Mouse (Mus musculus) CH12.LX (cell line): ENCODE results near the gene Msi1. TPM values are rescaled to one million over a fixed set of nuclear protein-coding genes. Genes with fewer than 3 reads are reported as not detected.
A peak's percentile ranks its signal among the peaks of the same experiment; 100 is the strongest.

Experiments
- DNase-seq: peaks from one replicate; pipeline ENCODE4 v3.0.0-alpha.2; 2013; ENCODE audit errors: extremely low read depth
- H3K27ac ChIP-seq: 2 replicates; pipeline ENCODE4 v1.5.1; 2012; ENCODE audit warnings: low read depth, mild to moderate bottlenecking, control low read depth, moderate library complexity; ENCODE audit not compliant: insufficient read depth
- H3K27me3 ChIP-seq: replicated peaks from 2 replicates; pipeline ENCODE3; 2012; ENCODE audit warnings: inconsistent platforms
- H3K36me3 ChIP-seq, 2 experiments: replicated peaks in 1 of 2; 2 replicates each; pipeline versions ENCODE3 to v1.6.1; 2012; ENCODE audit warnings: inconsistent platforms in 1 of 2, low read length in 1 of 2, mild to moderate bottlenecking in 1 of 2, mixed read lengths in 1 of 2, moderate library complexity in 1 of 2; ENCODE audit not compliant: control insufficient read depth in 1 of 2, insufficient read depth in 1 of 2
- H3K4me1 ChIP-seq, 2 experiments: 2 replicates each; pipeline ENCODE4 v1.6.1; 2012; ENCODE audit warnings: inconsistent platforms in 1 of 2, moderate library complexity in 1 of 2; ENCODE audit not compliant: insufficient read depth in 2 of 2, control insufficient read depth in 1 of 2
- H3K4me2 ChIP-seq: 2 replicates; pipeline ENCODE4 v1.6.1; 2012; ENCODE audit warnings: low read depth, mild to moderate bottlenecking, control low read depth; ENCODE audit not compliant: poor library complexity, insufficient read depth, severe bottlenecking
- H3K4me3 ChIP-seq, 3 experiments: fragments of 150-350 bp in 1 of 3; sonication (generic) in 1 of 3; replicated peaks in 1 of 3; 2 replicates each; pipeline versions ENCODE3 to v1.5.1; 2011 to 2012; ENCODE audit warnings: low read depth in 2 of 3, low read length in 2 of 3, mild to moderate bottlenecking in 2 of 3, moderate library complexity in 2 of 3, control low read depth in 1 of 3, improper control_type of control experiment in 1 of 3, inconsistent platforms in 1 of 3, mixed read lengths in 1 of 3; ENCODE audit not compliant: poor library complexity in 1 of 3
- H3K79me2 ChIP-seq: replicated peaks from 2 replicates; pipeline ENCODE4 v1.6.1; 2012; ENCODE audit warnings: mild to moderate bottlenecking, moderate library complexity; ENCODE audit not compliant: control insufficient read depth, poor library complexity, insufficient read depth, severe bottlenecking; ENCODE audit errors: extremely low read depth
- H3K9ac ChIP-seq: 2 replicates; pipeline ENCODE4 v1.6.1; 2012; ENCODE audit warnings: low read depth, mild to moderate bottlenecking, control low read depth, moderate library complexity; ENCODE audit not compliant: insufficient read depth
- H3K9me3 ChIP-seq: replicated peaks from 2 replicates; pipeline ENCODE3; 2012; ENCODE audit warnings: low read length, inconsistent platforms, mixed read lengths
- BHLHE40 ChIP-seq: IDR thresholded peaks from 2 replicates; pipeline ENCODE4 v1.6.1; 2011; ENCODE audit warnings: mild to moderate bottlenecking, low read depth, low read length, improper control_type of control experiment
- CHD1 ChIP-seq: IDR thresholded peaks from 2 replicates; pipeline ENCODE4 v1.6.1; 2012; ENCODE audit warnings: low read depth, low read length, improper control_type of control experiment, inconsistent platforms
- CHD2 ChIP-seq: IDR thresholded peaks from 2 replicates; pipeline ENCODE4 v1.6.1; 2011; ENCODE audit warnings: low read length, improper control_type of control experiment
- CTCF ChIP-seq, 2 experiments: IDR thresholded peaks in 1 of 2; conservative IDR thresholded peaks in 1 of 2; 2 replicates each; pipeline ENCODE4 v1.5.1; 2011 to 2012; ENCODE audit warnings: low read depth in 2 of 2, low read length in 2 of 2, improper control_type of control experiment in 1 of 2, inconsistent platforms in 1 of 2, mild to moderate bottlenecking in 1 of 2, moderate library complexity in 1 of 2
- E2F4 ChIP-seq: IDR thresholded peaks from 2 replicates; pipeline ENCODE4 v1.6.1; 2011; ENCODE audit warnings: low read depth, low read length, improper control_type of control experiment; ENCODE audit not compliant: insufficient replicate concordance
- ELF1 ChIP-seq: IDR thresholded peaks from 2 replicates; pipeline ENCODE4 v1.6.1; 2014; ENCODE audit warnings: low read depth, mild to moderate bottlenecking, inconsistent platforms, low read length, improper control_type of control experiment
- EP300 ChIP-seq: IDR thresholded peaks from 2 replicates; pipeline ENCODE4 v1.6.1; 2011; ENCODE audit warnings: low read length, improper control_type of control experiment
- HCFC1 ChIP-seq: IDR thresholded peaks from 2 replicates; pipeline ENCODE4 v1.6.1; 2012; ENCODE audit warnings: low read depth, mild to moderate bottlenecking, inconsistent platforms, low read length, improper control_type of control experiment
- JUN ChIP-seq: IDR thresholded peaks from 2 replicates; pipeline ENCODE4 v1.6.1; 2011; ENCODE audit warnings: low read depth, mild to moderate bottlenecking, low read length, improper control_type of control experiment, moderate library complexity; ENCODE audit not compliant: insufficient read depth
- KAT2A ChIP-seq: IDR thresholded peaks from 2 replicates; pipeline ENCODE4 v1.6.1; 2012; ENCODE audit warnings: low read length, improper control_type of control experiment, inconsistent platforms; ENCODE audit not compliant: insufficient replicate concordance
- MAX ChIP-seq: IDR thresholded peaks from 2 replicates; pipeline ENCODE4 v1.6.1; 2011; ENCODE audit warnings: low read length, improper control_type of control experiment
- MAZ ChIP-seq: IDR thresholded peaks from 2 replicates; pipeline ENCODE4 v1.6.1; 2012; ENCODE audit warnings: low read depth, mild to moderate bottlenecking, inconsistent platforms, low read length, improper control_type of control experiment, moderate library complexity
- NELFE ChIP-seq: IDR thresholded peaks from 2 replicates; pipeline ENCODE4 v1.6.1; 2011; ENCODE audit warnings: low read depth, low read length, improper control_type of control experiment
- NRF1 ChIP-seq: IDR thresholded peaks from 2 replicates; pipeline ENCODE4 v1.6.1; 2014; ENCODE audit warnings: low read depth, mild to moderate bottlenecking, inconsistent platforms, low read length, improper control_type of control experiment, moderate library complexity
- PAX5 ChIP-seq: IDR thresholded peaks from 2 replicates; pipeline ENCODE4 v1.6.1; 2012; ENCODE audit warnings: low read length, inconsistent platforms, mixed read lengths
- POLR2A ChIP-seq: IDR thresholded peaks from 2 replicates; pipeline ENCODE4 v1.6.1; 2011; ENCODE audit warnings: low read depth, mild to moderate bottlenecking, improper control_type of control experiment, low read length
- RAD21 ChIP-seq: IDR thresholded peaks from 2 replicates; pipeline ENCODE4 v1.6.1; 2011; ENCODE audit warnings: low read depth, mild to moderate bottlenecking, low read length, improper control_type of control experiment, moderate library complexity
- SMC3 ChIP-seq: IDR thresholded peaks from 2 replicates; pipeline ENCODE4 v1.6.1; 2011; ENCODE audit warnings: low read depth, low read length, improper control_type of control experiment
- TBP ChIP-seq: conservative IDR thresholded peaks from 2 replicates; pipeline ENCODE4 v1.6.1; 2011; ENCODE audit warnings: low read depth, low read length, improper control_type of control experiment
- TCF12 ChIP-seq: IDR thresholded peaks from 2 replicates; pipeline ENCODE4 v1.6.1; 2014; ENCODE audit warnings: low read depth, mild to moderate bottlenecking, inconsistent platforms, low read length, improper control_type of control experiment
- UBTF ChIP-seq: IDR thresholded peaks from 2 replicates; pipeline ENCODE4 v1.6.1; 2012; ENCODE audit warnings: low read depth, mild to moderate bottlenecking, inconsistent platforms, low read length, improper control_type of control experiment, moderate library complexity
- USF1 ChIP-seq: IDR thresholded peaks from 2 replicates; pipeline ENCODE4 v1.6.1; 2014; ENCODE audit warnings: low read depth, mild to moderate bottlenecking, inconsistent platforms, low read length, improper control_type of control experiment
- USF2 ChIP-seq: conservative IDR thresholded peaks from 2 replicates; pipeline ENCODE4 v1.6.1; 2011; ENCODE audit warnings: low read depth, low read length, improper control_type of control experiment
- ZC3H11A ChIP-seq: IDR thresholded peaks from 2 replicates; pipeline ENCODE4 v1.6.1; 2012; ENCODE audit warnings: low read depth, mild to moderate bottlenecking, inconsistent platforms, low read length, improper control_type of control experiment
- ZMIZ1 ChIP-seq: IDR thresholded peaks from 2 replicates; pipeline ENCODE4 v1.6.1; 2012; ENCODE audit warnings: low read depth, mild to moderate bottlenecking, inconsistent platforms, low read length, improper control_type of control experiment
- ZNF384 ChIP-seq: IDR thresholded peaks from 2 replicates; pipeline ENCODE4 v1.6.1; 2012; ENCODE audit warnings: low read depth, low read length, improper control_type of control experiment, inconsistent platforms
- dilution Hi-C: fragments of 300-500 bp; cut with MboI; formaldehyde crosslinking; loops from 2 replicates; pipeline ENCODE4 v1.14.3; 2020; ENCODE audit warnings: low sequenced_read_pairs; ENCODE audit not compliant: extremely low pct_unique_long_range_greater_than_20kb, extremely low pct_ligation_motif_present
- in situ Hi-C: fragments of 300-500 bp; cut with MboI; formaldehyde crosslinking; loops from 3 replicates; pipeline ENCODE4 v1.14.3; 2019; ENCODE audit warnings: low sequenced_read_pairs, low pct_ligation_motif_present, low pct_unique_long_range_greater_than_20kb, mixed read lengths
- polyA plus RNA-seq: library from polyadenylated mRNA; unstranded; fragments of >175 nt; gene quantifications from 2 replicates; pipeline ENCODE4 v1.2.1, GENCODE M21; 2012; ENCODE audit warnings: low read depth; ENCODE audit not compliant: insufficient read length
- total RNA-seq, 2 experiments: library from RNA; depleted of rRNA; stranded (reverse); fragments of 300-350 nt in 1 of 2; fragments of >200 nt in 1 of 2; gene quantifications; 2 replicates each; pipeline ENCODE4 v1.2.3; 2012 to 2014

Gene Msi1
- total and polyA plus RNA-seq, 3 experiments: 0.82 to 5.3 (median 4.1) TPM

DNA sequence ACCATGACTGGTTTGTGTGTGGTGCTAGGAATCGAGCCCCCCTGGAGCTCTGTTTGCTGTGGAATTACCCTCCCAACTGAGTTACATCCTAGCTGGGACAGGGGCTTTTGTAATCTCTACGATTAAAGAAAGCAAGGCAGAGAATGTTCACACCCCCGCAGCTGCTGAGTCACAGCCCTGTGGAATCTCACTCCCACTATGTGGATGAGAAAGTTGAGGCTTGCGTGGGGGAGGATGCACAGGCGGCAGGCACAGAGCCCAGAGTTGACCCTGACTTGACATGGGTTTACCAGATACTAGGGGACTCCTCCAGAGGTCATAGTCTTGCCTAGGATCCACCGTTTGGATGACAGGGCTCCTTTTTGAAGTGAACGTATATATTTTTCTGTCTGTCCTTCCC, 67.6 kb downstream of the Msi1 start:
- DNase-seq: no peak
- no peak overlapping the region for H3K4me2 ChIP-seq
- in situ Hi-C loops: no loop called here
- H3K36me3 ChIP-seq: no peaks in the 10 kb centered on the region
- dilution Hi-C loops: no loop called here
- H3K9me3 ChIP-seq: no peaks in the 10 kb centered on the region
- H3K9ac ChIP-seq: no peak overlapping the region
- no peak overlapping the region for H3K27ac ChIP-seq
- H3K27me3 ChIP-seq: peaks cover 12% of the 10 kb centered on the region
- H3K79me2 ChIP-seq: no peaks in the 10 kb centered on the region
- H3K4me3 ChIP-seq: no peak overlapping the region
- TF ChIP-seq ZC3H11A (no peak), SMC3 (no peak), MAX (no peak), JUN (no peak), E2F4 (no peak), TBP (no peak), NRF1 (no peak), ZNF384 (no peak), CHD2 (no peak), MAZ (no peak), EP300 (no peak), BHLHE40 (no peak), HCFC1 (no peak), NELFE (no peak), USF2 (no peak), PAX5 (no peak), KAT2A (no peak), UBTF (no peak), RAD21 (no peak), CHD1 (no peak)
- H3K4me1 ChIP-seq: peaks cover 2 to 12% of the 10 kb centered on the region in 2 experiments; a peak in 2 of 4 replicates

DNA sequence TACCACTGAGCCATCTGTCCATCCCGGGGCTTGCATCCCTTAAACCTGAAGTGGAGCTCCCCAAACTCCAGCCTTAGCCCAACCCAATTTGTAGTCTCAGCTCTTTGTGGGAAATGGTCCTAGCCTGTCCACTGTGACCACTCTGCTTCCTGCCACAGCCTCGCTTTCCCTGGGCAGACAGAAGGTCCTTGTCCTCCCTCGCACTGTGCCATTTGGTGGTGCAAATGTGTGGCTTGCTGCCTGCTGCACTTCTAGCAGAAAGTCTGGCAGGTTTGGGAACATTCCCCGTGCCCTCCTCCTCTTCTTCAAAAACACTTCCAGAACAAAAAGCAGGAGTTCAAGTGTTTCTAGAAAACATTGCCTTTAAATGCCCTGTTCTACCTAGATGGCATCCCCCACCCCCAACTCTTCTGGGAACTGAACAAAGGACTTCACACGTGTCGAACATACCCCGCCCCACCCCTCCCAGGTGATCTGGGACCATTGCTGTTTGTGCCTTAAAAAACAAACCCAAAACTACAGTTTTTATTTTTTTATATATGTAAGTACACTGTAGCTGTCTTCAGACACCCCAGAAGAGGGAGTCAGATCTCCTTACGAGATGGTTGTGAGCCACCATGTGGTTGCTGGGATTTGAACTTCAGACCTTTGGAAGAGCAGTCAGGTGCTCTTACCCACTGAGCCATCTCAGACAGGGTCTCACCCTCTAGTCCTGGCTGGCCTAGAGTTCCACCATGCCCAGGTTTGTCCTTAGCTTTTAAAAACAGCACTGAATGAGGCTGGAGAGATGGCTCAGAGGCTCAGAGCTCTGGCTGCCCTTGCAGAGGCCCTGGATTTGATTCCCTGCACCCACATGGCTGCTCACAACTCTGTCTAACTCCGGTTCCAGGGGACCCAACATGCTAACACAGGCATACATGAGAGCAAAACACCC, 69.2 kb downstream of the Msi1 start:
- Histone ChIP-seq H3K4me1 (peaks cover 0 to 4% of the 10 kb centered on the region in 2 experiments; a peak in 1 of 4 replicates), H3K79me2 (no peaks in the 10 kb centered on the region), H3K9ac (no peak overlapping the region), H3K4me3 (no peak overlapping the region), H3K27ac (no peak overlapping the region), H3K36me3 (no peaks in the 10 kb centered on the region), H3K9me3 (no peaks in the 10 kb centered on the region), H3K27me3 (peaks cover 10% of the 10 kb centered on the region), H3K4me2 (no peak overlapping the region)
- TF ChIP-seq TBP: peak; percentile 95
- TF ChIP-seq ZMIZ1: no peak
- TF ChIP-seq CTCF (conservative IDR thresholded peaks at IDR 0.05 in 1 of 2, IDR thresholded peaks at IDR 0.05 in 1 of 2; ENCODE audit: low read depth in 2 of 2, low read length in 2 of 2): peak in 1 of 2 experiments; percentile 14; a peak in 2 of 4 replicates
- no peak for TF ChIP-seq MAZ
- no peak for TF ChIP-seq ZC3H11A
- no peak for TF ChIP-seq TCF12
- TF ChIP-seq ELF1: no peak
- TF ChIP-seq POLR2A: no peak
- no peak for TF ChIP-seq USF1
- DNase-seq: no peak
- in situ Hi-C loops: no loop called here
- dilution Hi-C loops: no loop called here
